ENCODE assay signal across 21 mouse cellular contexts in the genomic region with DNA sequence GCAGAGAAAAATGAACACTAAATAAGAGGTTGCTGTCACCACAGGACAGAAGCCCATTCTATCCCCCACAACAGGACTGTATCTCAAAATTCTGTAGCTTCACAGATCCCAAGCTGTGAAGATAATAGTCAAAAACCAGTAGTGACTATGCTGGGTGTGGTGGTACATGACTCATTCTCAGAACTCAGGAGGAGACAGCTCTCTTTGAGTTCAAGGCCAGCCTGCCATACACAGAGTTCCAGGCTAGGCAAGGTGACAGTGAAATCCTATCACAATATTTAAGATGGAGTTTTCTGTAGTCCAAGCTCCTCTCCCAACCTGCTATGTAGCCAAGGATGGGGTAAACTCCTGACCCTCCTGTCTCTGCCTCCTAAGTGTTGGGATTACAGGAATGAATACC. TPM values are rescaled to one million over a fixed set of nuclear protein-coding genes. Genes with fewer than 3 reads are reported as not detected.
DNase-seq lines count a peak whose midpoint lies in the region; ATAC-seq and TF ChIP-seq lines count a peak whose summit lies in the region.
"Had no signal": no experiment of that assay in that cellular context is flagged by ENCODE, and none has a peak within 500 bp of the region (broad histone marks: within the 10 kb centered on the region; RNA-seq: fewer than 3 reads in every experiment).

No protein-coding gene starts in this region.

- no peaks in the 10 kb centered on the region for H3K9me3 ChIP-seq in heart, embryonic 10.5 days
- no peaks in the 10 kb centered on the region for H3K9me3 ChIP-seq in heart, embryonic 11.5 days (replicated peaks; ENCODE audit: control insufficient read depth, low read length)
- H3K9me3 ChIP-seq in MEL (replicated peaks; ENCODE audit: insufficient read depth, low read length) = no peaks in the 10 kb centered on the region
- no peaks in the 10 kb centered on the region for H3K9me3 ChIP-seq in hindbrain, embryonic 16.5 days (ENCODE audit: control insufficient read depth, low read length)
- H3K9me3 ChIP-seq: forebrain, embryonic 10.5 days; forebrain, embryonic 13.5 days; heart, embryonic 13.5 days had no signal

- DNase-seq in adrenal gland, postnatal 36 days = peak; percentile 29 to 33
- DNase-seq in adrenal gland, adult 18-20 months (ENCODE audit: low spot score in 2 of 2) = no peak
- peak; percentile 5 for DNase-seq in heart, embryonic 10.5 days (ENCODE audit: low spot score)
- peak; percentile 66 for DNase-seq in MEL (ENCODE audit: low read depth, low spot score)
- DNase-seq: adrenal gland, postnatal 10 days; cerebellum, adult 18-20 months; cerebellum, adult 9-10 months; cerebellum, postnatal 14 days; gastrocnemius, postnatal 25 days; heart, postnatal 14 days; heart, postnatal 4 days; kidney, adult 2 months had no signal

- peak; percentile 22 to 33; a peak in 2 of 4 replicates for TF ChIP-seq EP300 in MEL (IDR thresholded peaks at IDR 0.05; ENCODE audit: low read depth in 1 of 2, low read length in 2 of 2)

- H3K9ac ChIP-seq in heart, embryonic 11.5 days (ENCODE audit: low read depth, low read length) = no peak overlapping the region
- no peak overlapping the region for H3K9ac ChIP-seq in MEL (ENCODE audit: control insufficient read depth, low read depth, low read length, poor library complexity, severe bottlenecking)
- H3K9ac ChIP-seq in hindbrain, embryonic 16.5 days (ENCODE audit: low read depth, low read length) = no peak overlapping the region
- H3K9ac ChIP-seq: forebrain, embryonic 13.5 days; heart, embryonic 13.5 days; hindbrain, embryonic 14.5 days had no signal

- peaks cover 8% of the 10 kb centered on the region; the same call in 1 of the 2 replicates for H3K4me1 ChIP-seq in heart, embryonic 10.5 days
- H3K4me1 ChIP-seq in heart, embryonic 11.5 days (ENCODE audit: control insufficient read depth, insufficient read depth, low read length) = peaks cover 4% of the 10 kb centered on the region; the same call in 1 of the 2 replicates
- peaks cover 2 to 9% of the 10 kb centered on the region in 2 experiments; a peak in 3 of 4 replicates for H3K4me1 ChIP-seq in MEL (ENCODE audit: control insufficient read depth in 1 of 2, insufficient read depth in 2 of 2, low read length in 2 of 2)
- H3K4me1 ChIP-seq in hindbrain, embryonic 16.5 days (ENCODE audit: control insufficient read depth, insufficient read depth, low read depth, low read length) = peaks cover 9% of the 10 kb centered on the region

- H3K36me3 ChIP-seq in heart, embryonic 10.5 days = peaks cover 61% of the 10 kb centered on the region
- peaks cover 19% of the 10 kb centered on the region for H3K36me3 ChIP-seq in heart, embryonic 11.5 days (ENCODE audit: control insufficient read depth, insufficient read depth, low read length)
- H3K36me3 ChIP-seq in MEL (ENCODE audit: control insufficient read depth in 1 of 2, insufficient read depth in 2 of 2, low read length in 2 of 2) = peaks cover 2 to 10% of the 10 kb centered on the region in 2 experiments; a peak in 3 of 4 replicates
- H3K36me3 ChIP-seq in hindbrain, embryonic 16.5 days (ENCODE audit: control insufficient read depth, insufficient read depth, low read length) = peaks cover 25% of the 10 kb centered on the region

- no peak overlapping the region for H3K4me2 ChIP-seq in heart, embryonic 11.5 days
- H3K4me2 ChIP-seq in hindbrain, embryonic 16.5 days (ENCODE audit: low read length) = no peak overlapping the region
- H3K4me2 ChIP-seq: forebrain, embryonic 13.5 days; heart, embryonic 13.5 days; hindbrain, embryonic 14.5 days had no signal

- no peak for TF ChIP-seq POLR2A in MEL (IDR thresholded peaks at IDR 0.05; ENCODE audit: control insufficient read depth in 1 of 2, insufficient read depth in 1 of 2, low read depth in 1 of 2, low read length in 2 of 2, poor library complexity in 1 of 2)

- ATAC-seq in heart, embryonic 11.5 days (replicated peaks; ENCODE audit: insufficient number of reproducible peaks, low FRiP score, low TSS enrichment) = no peak
- ATAC-seq in hindbrain, embryonic 16.5 days = no peak
- ATAC-seq: forebrain, embryonic 13.5 days; forebrain, embryonic 16.5 days; intestine, postnatal 0 days; Patski had no signal

- no peak for TF ChIP-seq CTCF in MEL (IDR thresholded peaks at IDR 0.05 in 2 of 3, conservative IDR thresholded peaks at IDR 0.05 in 1 of 3; ENCODE audit: control insufficient read depth in 1 of 3, insufficient read depth in 1 of 3, low read depth in 2 of 3, low read length in 3 of 3, poor library complexity in 1 of 3, severe bottlenecking in 1 of 3)

- no peak overlapping the region for H3K27ac ChIP-seq in heart, embryonic 10.5 days
- H3K27ac ChIP-seq in heart, embryonic 11.5 days (ENCODE audit: low read depth, low read length) = no peak overlapping the region
- H3K27ac ChIP-seq in MEL (ENCODE audit: control insufficient read depth, low read depth, low read length) = no peak overlapping the region
- H3K27ac ChIP-seq in hindbrain, embryonic 16.5 days (ENCODE audit: low read depth, low read length) = no peak overlapping the region
- H3K27ac ChIP-seq: forebrain, embryonic 10.5 days; forebrain, embryonic 13.5 days; heart, embryonic 13.5 days; hindbrain, embryonic 14.5 days had no signal

- TF ChIP-seq RAD21 in MEL (IDR thresholded peaks at IDR 0.05; ENCODE audit: low read depth, low read length) = no peak

- peaks cover 4% of the 10 kb centered on the region; the same call in 1 of the 2 replicates for H3K79me2 ChIP-seq in MEL (ENCODE audit: control insufficient read depth, insufficient read depth, low read length, poor library complexity)

- no peaks in the 10 kb centered on the region for H3K27me3 ChIP-seq in heart, embryonic 10.5 days (ENCODE audit: insufficient read depth, poor library complexity, severe bottlenecking)
- H3K27me3 ChIP-seq in heart, embryonic 11.5 days (ENCODE audit: control insufficient read depth, insufficient read depth, low read length) = no peaks in the 10 kb centered on the region
- no peaks in the 10 kb centered on the region for H3K27me3 ChIP-seq in MEL (ENCODE audit: control insufficient read depth in 1 of 2, insufficient read depth in 2 of 2, low read length in 2 of 2)
- H3K27me3 ChIP-seq in hindbrain, embryonic 16.5 days (replicated peaks; ENCODE audit: control insufficient read depth, insufficient read depth, low read length) = no peaks in the 10 kb centered on the region
- H3K27me3 ChIP-seq: forebrain, embryonic 13.5 days; heart, embryonic 13.5 days; Patski had no signal

- H3K4me3 ChIP-seq in heart, embryonic 10.5 days = no peak overlapping the region
- no peak overlapping the region for H3K4me3 ChIP-seq in heart, embryonic 11.5 days (ENCODE audit: low read depth, low read length)
- no peak overlapping the region for H3K4me3 ChIP-seq in MEL (ENCODE audit: control insufficient read depth in 1 of 2, insufficient read depth in 1 of 2, low read depth in 2 of 2, low read length in 2 of 2)
- H3K4me3 ChIP-seq in hindbrain, embryonic 16.5 days (ENCODE audit: low read length) = no peak overlapping the region
- H3K4me3 ChIP-seq: forebrain, embryonic 10.5 days; forebrain, embryonic 13.5 days; heart, embryonic 13.5 days had no signal

TF ChIP-seq in MEL, 35 proteins besides CTCF, POLR2A, EP300 and RAD21:
- TF ChIP-seq TBP (IDR thresholded peaks at IDR 0.05; ENCODE audit: low read depth, low read length) (peak; percentile 48; the same call in 1 of the 2 replicates), MYB (IDR thresholded peaks at IDR 0.05; ENCODE audit: low read depth, low read length) (no peak)

RNA-seq across cellular contexts. Expression of gene Ctsl, which starts 5.4 kb away (rescaled TPM):
- 100 to 1,000 TPM; 206 to 799 TPM for total RNA-seq in adrenal gland, postnatal 36 days (2021)
- 100 to 1,000 TPM; 216 to 657 TPM for total RNA-seq in adrenal gland, adult 18-20 months (2021)
- 240 and 241 TPM in 2 replicates for polyA plus RNA-seq in heart, embryonic 10.5 days (2016; fragmentation: Nextera tagmentation; extraction: Ambion mirVana)
- polyA plus RNA-seq in heart, embryonic 11.5 days (2014; fragmentation: Nextera tagmentation; extraction: Ambion mirVana) = 296 and 339 TPM in 2 replicates
- 20.1 and 22.5 TPM in 2 replicates for total RNA-seq in MEL (2012; rRNA removed)
- 10 to 100 TPM in 1 of 2 experiments, not detected in 1; 39.2 TPM for polyA plus RNA-seq in MEL (2012; ENCODE audit: insufficient read depth in 1 of 2, insufficient read length in 2 of 2, low read depth in 1 of 2, low replicate concordance in 2 of 2, missing spikeins in 1 of 2)
- polyA plus RNA-seq in hindbrain, embryonic 16.5 days (2015; fragmentation: Nextera tagmentation; extraction: Ambion mirVana) = 185 and 197 TPM in 2 replicates

RNA-seq across cellular contexts. Expression of gene Aaed1, which starts 52.8 kb away (rescaled TPM):
- total RNA-seq in adrenal gland, postnatal 36 days (2021) = 10 to 100 TPM; 34.1 to 50.3 TPM
- total RNA-seq in adrenal gland, adult 18-20 months (2021) = 10 to 100 TPM; 40.6 to 45.6 TPM
- 58.6 and 60.3 TPM in 2 replicates for polyA plus RNA-seq in heart, embryonic 10.5 days (2016; fragmentation: Nextera tagmentation; extraction: Ambion mirVana)
- 68.4 and 71.4 TPM in 2 replicates for polyA plus RNA-seq in heart, embryonic 11.5 days (2014; fragmentation: Nextera tagmentation; extraction: Ambion mirVana)
- 4.2 and 4.4 TPM in 2 replicates for total RNA-seq in MEL (2012; rRNA removed)
- polyA plus RNA-seq in MEL (2012; ENCODE audit: insufficient read depth in 1 of 2, insufficient read length in 2 of 2, low read depth in 1 of 2, low replicate concordance in 2 of 2, missing spikeins in 1 of 2) = 100 to 1,000 TPM in 1 of 2 experiments, 10 to 100 TPM in 1; 13.5 to 190 TPM
- polyA plus RNA-seq in hindbrain, embryonic 16.5 days (2015; fragmentation: Nextera tagmentation; extraction: Ambion mirVana) = 12.5 and 15.3 TPM in 2 replicates

Comparison
In these comparisons a context has a peak if more than half of its experiments do, and no peak if none do; other contexts are left out.
1. DNase-seq: peak in adrenal gland, postnatal 36 days (2 of 2), heart, embryonic 10.5 days (single experiment) and MEL (single experiment); none in adrenal gland, adult 18-20 months (0 of 2).